Comparison of ENCODE assay signal across 8 mouse cellular contexts in genomic region chr10:62602177-62603040, GRCm38 (mm10). TPM values are rescaled to one million over a fixed set of nuclear protein-coding genes. Genes with fewer than 3 reads are reported as not detected.
DNase-seq lines count a peak whose midpoint lies in the region; ATAC-seq and TF ChIP-seq lines count a peak whose summit lies in the region.

Gene Ddx21 (minus strand): TSS chr10:62602281.

- H3K4me1 ChIP-seq in ES-E14 (ENCODE audit: control insufficient read depth in 2 of 2, insufficient read depth in 2 of 2, low read length in 2 of 2, poor library complexity in 1 of 2) = peaks cover 2% of the 10 kb centered on the region in 2 experiments; a peak in 2 of 4 replicates
- H3K4me1 ChIP-seq in forebrain, embryonic 16.5 days (replicated peaks; ENCODE audit: control insufficient read depth, insufficient read depth, low read length) = peaks cover 14% of the 10 kb centered on the region
- peaks cover 3% of the 10 kb centered on the region for H3K4me1 ChIP-seq in lung, embryonic 14.5 days (ENCODE audit: insufficient read depth)
- peaks cover 6% of the 10 kb centered on the region for H3K4me1 ChIP-seq in olfactory bulb, adult 2 months (ENCODE audit: control insufficient read depth, insufficient read depth, low read length)
- H3K4me1 ChIP-seq in thymus, adult 2 months (replicated peaks; ENCODE audit: control insufficient read depth, insufficient read depth, low read length) = peaks cover 11% of the 10 kb centered on the region

- intact Hi-C loops in heart, postnatal 36 days (cut with DNase I) = loop anchor here (5.0 kb wide), 1 partner anchor 50 kb away; the partner anchor contains the start of gene Ddx50

- H3K27ac ChIP-seq in ES-E14 (ENCODE audit: insufficient read depth, low read depth, low read length, poor library complexity, severe bottlenecking) = peak within 1 kb of the TSS; percentile 69
- peak within 1 kb of the TSS; percentile 77 for H3K27ac ChIP-seq in forebrain, embryonic 16.5 days (ENCODE audit: low read length)
- H3K27ac ChIP-seq in layer of hippocampus, adult 2 months = peak within 1 kb of the TSS; percentile 71
- peak within 1 kb of the TSS; percentile 54; the same call in 1 of the 2 replicates for H3K27ac ChIP-seq in lung, embryonic 14.5 days (ENCODE audit: low read depth)
- no peak within 1 kb of the TSS for H3K27ac ChIP-seq in olfactory bulb, adult 2 months (ENCODE audit: insufficient read depth, low read depth, low read length)
- peak within 1 kb of the TSS; percentile 40 for H3K27ac ChIP-seq in thymus, adult 2 months (ENCODE audit: control insufficient read depth, insufficient read depth, low read length)

- H3K9ac ChIP-seq in ES-E14 (ENCODE audit: insufficient read depth, low read depth, low read length, poor library complexity, severe bottlenecking) = peak within 1 kb of the TSS; percentile 97
- peak within 1 kb of the TSS; percentile 85 for H3K9ac ChIP-seq in forebrain, embryonic 16.5 days (replicated peaks; ENCODE audit: low read depth, low read length)
- H3K9ac ChIP-seq in lung, embryonic 14.5 days = peak within 1 kb of the TSS; percentile 62

- TF ChIP-seq CTCF in layer of hippocampus, adult 2 months (conservative IDR thresholded peaks at IDR 0.05) = no peak
- TF ChIP-seq CTCF in lung, embryonic 14.5 days (IDR thresholded peaks at IDR 0.05; ENCODE audit: low read depth) = no peak
- no peak for TF ChIP-seq CTCF in olfactory bulb, adult 2 months (IDR thresholded peaks at IDR 0.05; ENCODE audit: insufficient read depth, low read depth, low read length)
- TF ChIP-seq CTCF in thymus, adult 2 months (IDR thresholded peaks at IDR 0.05; ENCODE audit: borderline replicate concordance, control insufficient read depth, extremely low read depth, insufficient read depth, low read length, poor library complexity) = no peak; the same call in none of the 2 replicates

- in situ Hi-C loops in ES-E14 (cut with MboI; ENCODE audit: low sequenced_read_pairs in 2 of 2, unreplicated experiment in 2 of 2) = no loop called here

- no peaks in the 10 kb centered on the region for H3K27me3 ChIP-seq in forebrain, embryonic 16.5 days (replicated peaks; ENCODE audit: control insufficient read depth, insufficient read depth, low read length)
- no peaks in the 10 kb centered on the region for H3K27me3 ChIP-seq in lung, embryonic 14.5 days (ENCODE audit: insufficient read depth, low read length)
- no peaks in the 10 kb centered on the region for H3K27me3 ChIP-seq in thymus, adult 2 months (ENCODE audit: control insufficient read depth, insufficient read depth, low read length)

- peak; percentile 84 for DNase-seq in ES-E14 (ENCODE audit: low read depth, low spot score)
- peak; percentile 84 for DNase-seq in cerebellum, adult 11-12 months
- peak; percentile 90 to 91 for DNase-seq in heart, postnatal 36 days
- peak; percentile 90 for DNase-seq in layer of hippocampus, adult 2 months (ENCODE audit: low spot score in 2 of 2)
- peak; percentile 96 for DNase-seq in lung, embryonic 14.5 days
- DNase-seq in thymus, adult 2 months = peak; percentile 90

- peak; percentile 82 for TF ChIP-seq POLR2A in olfactory bulb, adult 2 months (IDR thresholded peaks at IDR 0.05; ENCODE audit: insufficient read depth, low read depth, low read length)
- peak; percentile 83; the same call in 1 of the 2 replicates for TF ChIP-seq POLR2A in thymus, adult 2 months (IDR thresholded peaks at IDR 0.05; ENCODE audit: control insufficient read depth, extremely low read depth, insufficient read depth, low read length, poor library complexity)

- H3K4me3 ChIP-seq in ES-E14 (ENCODE audit: insufficient read depth in 1 of 2, low read depth in 1 of 2, low read length in 2 of 2, poor library complexity in 1 of 2, severe bottlenecking in 1 of 2) = peak within 1 kb of the TSS; percentile 71 to 93
- peak within 1 kb of the TSS; percentile 100 for H3K4me3 ChIP-seq in forebrain, embryonic 16.5 days (replicated peaks; ENCODE audit: low read length)
- peak within 1 kb of the TSS; percentile 90 for H3K4me3 ChIP-seq in layer of hippocampus, adult 2 months
- H3K4me3 ChIP-seq in lung, embryonic 14.5 days (ENCODE audit: low read depth, low read length) = peak within 1 kb of the TSS; percentile 72
- H3K4me3 ChIP-seq in olfactory bulb, adult 2 months (ENCODE audit: insufficient read depth, low read depth, low read length) = peak within 1 kb of the TSS; percentile 93
- H3K4me3 ChIP-seq in thymus, adult 2 months (ENCODE audit: control insufficient read depth, insufficient read depth, low read length) = peak within 1 kb of the TSS; percentile 84

- peak; percentile 100 for ATAC-seq in forebrain, embryonic 16.5 days
- peak; percentile 99 for ATAC-seq in lung, embryonic 14.5 days (ENCODE audit: insufficient read depth)

- H3K9me3 ChIP-seq in ES-E14 (ENCODE audit: control insufficient read depth, insufficient read depth, low read depth, low read length) = no peaks in the 10 kb centered on the region
- no peaks in the 10 kb centered on the region for H3K9me3 ChIP-seq in forebrain, embryonic 16.5 days (ENCODE audit: control insufficient read depth, low read length)
- H3K9me3 ChIP-seq in lung, embryonic 14.5 days (ENCODE audit: low read depth, low read length) = no peaks in the 10 kb centered on the region

- peak within 1 kb of the TSS; percentile 78 for H3K4me2 ChIP-seq in forebrain, embryonic 16.5 days (ENCODE audit: low read length)
- H3K4me2 ChIP-seq in lung, embryonic 14.5 days = peak within 1 kb of the TSS; percentile 88

- H3K36me3 ChIP-seq in ES-E14 (ENCODE audit: control insufficient read depth, insufficient read depth, low read length, poor library complexity, severe bottlenecking) = peaks cover 16% of the 10 kb centered on the region
- H3K36me3 ChIP-seq in forebrain, embryonic 16.5 days (ENCODE audit: control insufficient read depth, insufficient read depth) = peaks cover 9% of the 10 kb centered on the region; the same call in 1 of the 2 replicates
- peaks cover 12% of the 10 kb centered on the region for H3K36me3 ChIP-seq in lung, embryonic 14.5 days (ENCODE audit: insufficient read depth)
- peaks cover 10% of the 10 kb centered on the region for H3K36me3 ChIP-seq in thymus, adult 2 months (ENCODE audit: control insufficient read depth, insufficient read depth, low read length)

- 5% methylated on average over 53 of the region's 53 CpGs for WGBS in forebrain, embryonic 16.5 days
- 5% methylated on average over 53 of the region's 53 CpGs for WGBS in lung, embryonic 14.5 days
- WGBS in olfactory bulb, adult 2 months = 3% methylated on average over 53 of the region's 53 CpGs
- 2% methylated on average over 53 of the region's 53 CpGs for WGBS in thymus, adult 2 months

TF ChIP-seq in ES-E14, 5 proteins besides CTCF, POLR2A, EP300 and RAD21:
- no peak for TF ChIP-seq MAFK (IDR thresholded peaks at IDR 0.05; ENCODE audit: insufficient read depth, low read depth, low read length)
- peak; percentile 56; the same call in 1 of the 2 replicates for TF ChIP-seq HCFC1 (IDR thresholded peaks at IDR 0.05; ENCODE audit: borderline replicate concordance, insufficient read depth, low read length)

RNA-seq across cellular contexts. Expression of gene Ddx21, which starts in this region (rescaled TPM):
- total RNA-seq in ES-E14 (2012; rRNA removed) = 164 and 185 TPM in 2 replicates
- 18.7 and 22.9 TPM in 2 replicates for polyA plus RNA-seq in forebrain, embryonic 16.5 days (2015; fragmentation: Nextera tagmentation; extraction: Ambion mirVana)
- total RNA-seq in heart, postnatal 36 days (2021) = 10 to 100 TPM; 27.6 to 29.9 TPM
- 10 to 100 TPM; 20.3 to 25.5 TPM for total RNA-seq in layer of hippocampus, adult 2 months (2021)
- 34.4 and 35.4 TPM in 2 replicates for polyA plus RNA-seq in lung, embryonic 14.5 days (2014; fragmentation: Nextera tagmentation; extraction: Ambion mirVana)
- not detected in 2 replicates for polyA plus RNA-seq in olfactory bulb, adult 2 months (2012; ENCODE audit: insufficient read depth, insufficient read length, low replicate concordance, missing spikeins)
- polyA plus RNA-seq in thymus, adult 2 months (2012; rRNA removed) = 19.4 and 22.7 TPM in 2 replicates
